Mouse (Mus musculus): ENCODE measurements around the gene Myl12a. TPM values are rescaled to one million over a fixed set of nuclear protein-coding genes. Genes with fewer than 3 reads are reported as not detected.

The Myl12a gene
- polyA plus RNA-seq, 1 experiment, result 3.5 TPM

- Histone ChIP-seq H3K4me3 (replicated peaks) (no peak overlapping the region), H3K9me3 (ENCODE audit: control insufficient read depth, low read length) (no peaks in the 10 kb centered on the region), H3K27me3 (ENCODE audit: control insufficient read depth) (no peaks in the 10 kb centered on the region), H3K36me3 (ENCODE audit: control insufficient read depth) (peaks cover 70% of the 10 kb centered on the region), H3K4me1 (ENCODE audit: control insufficient read depth) (peaks cover 34% of the 10 kb centered on the region)
- TF ChIP-seq GATA1 (IDR thresholded peaks at IDR 0.05; ENCODE audit: low read length) (no peak), TAL1 (IDR thresholded peaks at IDR 0.05; ENCODE audit: low read length) (no peak)
Observed at GRCm38 (mm10) chr17:70995551-70995950, 7.1 kb downstream of the Myl12a start.

GRCm38 (mm10) chr17:70994671-70995070, 8.0 kb downstream of the Myl12a start:
- Histone ChIP-seq H3K36me3 (ENCODE audit: control insufficient read depth) (peaks cover 65% of the 10 kb centered on the region), H3K27me3 (ENCODE audit: control insufficient read depth) (no peaks in the 10 kb centered on the region), H3K4me3 (replicated peaks) (no peak overlapping the region), H3K9me3 (ENCODE audit: control insufficient read depth, low read length) (no peaks in the 10 kb centered on the region), H3K4me1 (ENCODE audit: control insufficient read depth) (peaks cover 34% of the 10 kb centered on the region)
- TF ChIP-seq GATA1 (IDR thresholded peaks at IDR 0.05; ENCODE audit: low read length) (no peak), TAL1 (IDR thresholded peaks at IDR 0.05; ENCODE audit: low read length) (no peak)

GRCm38 (mm10) chr17:70993385-70993807, 9.3 kb downstream of the Myl12a start:
- TF ChIP-seq TAL1 (IDR thresholded peaks at IDR 0.05; ENCODE audit: low read length) (no peak), GATA1 (IDR thresholded peaks at IDR 0.05; ENCODE audit: low read length) (no peak)

GRCm38 (mm10) chr17:70992662-70993061, 10.0 kb downstream of the Myl12a start:
- peaks cover 55% of the 10 kb centered on the region for H3K36me3 ChIP-seq (ENCODE audit: control insufficient read depth)

More at GRCm38 (mm10) chr17:70993385-70993807, 9.3 kb downstream of the Myl12a start:
- Histone ChIP-seq H3K9me3 (ENCODE audit: control insufficient read depth, low read length) (no peaks in the 10 kb centered on the region), H3K36me3 (ENCODE audit: control insufficient read depth) (peaks cover 58% of the 10 kb centered on the region), H3K27me3 (ENCODE audit: control insufficient read depth) (no peaks in the 10 kb centered on the region), H3K4me3 (replicated peaks) (no peak overlapping the region), H3K4me1 (ENCODE audit: control insufficient read depth) (peaks cover 39% of the 10 kb centered on the region)

GRCm38 (mm10) chr17:70991706-70992625, 10.7 kb downstream of the Myl12a start:
- TF ChIP-seq TAL1 (IDR thresholded peaks at IDR 0.05; ENCODE audit: low read length) (no peak), GATA1 (IDR thresholded peaks at IDR 0.05; ENCODE audit: low read length) (no peak)
- Histone ChIP-seq H3K4me1 (ENCODE audit: control insufficient read depth) (peaks cover 34% of the 10 kb centered on the region), H3K27me3 (ENCODE audit: control insufficient read depth) (no peaks in the 10 kb centered on the region), H3K4me3 (replicated peaks) (peak overlapping the region; percentile 70), H3K9me3 (ENCODE audit: control insufficient read depth, low read length) (no peaks in the 10 kb centered on the region), H3K36me3 (ENCODE audit: control insufficient read depth) (peaks cover 52% of the 10 kb centered on the region)

More at GRCm38 (mm10) chr17:70992662-70993061, 10.0 kb downstream of the Myl12a start:
- H3K27me3 ChIP-seq (ENCODE audit: control insufficient read depth), result no peaks in the 10 kb centered on the region
- no peak for TF ChIP-seq TAL1 (IDR thresholded peaks at IDR 0.05; ENCODE audit: low read length)
- TF ChIP-seq GATA1 (IDR thresholded peaks at IDR 0.05; ENCODE audit: low read length), result no peak
- no peak overlapping the region for H3K4me3 ChIP-seq (replicated peaks)
- peaks cover 34% of the 10 kb centered on the region for H3K4me1 ChIP-seq (ENCODE audit: control insufficient read depth)
- no peaks in the 10 kb centered on the region for H3K9me3 ChIP-seq (ENCODE audit: control insufficient read depth, low read length)

GRCm38 (mm10) chr17:70990403-70991303, 12.0 kb downstream of the Myl12a start:
- H3K36me3 ChIP-seq (ENCODE audit: control insufficient read depth), result peaks cover 41% of the 10 kb centered on the region
- peak overlapping the region; percentile 70 for H3K4me3 ChIP-seq (replicated peaks)
- H3K27me3 ChIP-seq (ENCODE audit: control insufficient read depth), result no peaks in the 10 kb centered on the region
- peaks cover 34% of the 10 kb centered on the region for H3K4me1 ChIP-seq (ENCODE audit: control insufficient read depth)
- no peak for TF ChIP-seq GATA1 (IDR thresholded peaks at IDR 0.05; ENCODE audit: low read length)
- no peak for TF ChIP-seq TAL1 (IDR thresholded peaks at IDR 0.05; ENCODE audit: low read length)
- no peaks in the 10 kb centered on the region for H3K9me3 ChIP-seq (ENCODE audit: control insufficient read depth, low read length)

GRCm38 (mm10) chr17:70989991-70990390, 12.7 kb downstream of the Myl12a start:
- Histone ChIP-seq H3K4me1 (ENCODE audit: control insufficient read depth) (peaks cover 36% of the 10 kb centered on the region), H3K27me3 (ENCODE audit: control insufficient read depth) (no peaks in the 10 kb centered on the region), H3K9me3 (ENCODE audit: control insufficient read depth, low read length) (no peaks in the 10 kb centered on the region), H3K36me3 (ENCODE audit: control insufficient read depth) (peaks cover 39% of the 10 kb centered on the region), H3K4me3 (replicated peaks) (peak overlapping the region; percentile 70)
- TF ChIP-seq TAL1 (IDR thresholded peaks at IDR 0.05; ENCODE audit: low read length) (no peak), GATA1 (IDR thresholded peaks at IDR 0.05; ENCODE audit: low read length) (no peak)

- peaks cover 33% of the 10 kb centered on the region for H3K4me1 ChIP-seq (ENCODE audit: control insufficient read depth)
Observed at GRCm38 (mm10) chr17:70989430-70989829, 13.2 kb downstream of the Myl12a start.

More at GRCm38 (mm10) chr17:70989430-70989829, 13.2 kb downstream of the Myl12a start:
- Histone ChIP-seq H3K36me3 (ENCODE audit: control insufficient read depth) (peaks cover 33% of the 10 kb centered on the region), H3K4me3 (replicated peaks) (peak overlapping the region; percentile 70), H3K9me3 (ENCODE audit: control insufficient read depth, low read length) (no peaks in the 10 kb centered on the region), H3K27me3 (ENCODE audit: control insufficient read depth) (no peaks in the 10 kb centered on the region)
- TF ChIP-seq GATA1 (IDR thresholded peaks at IDR 0.05; ENCODE audit: low read length) (no peak), TAL1 (IDR thresholded peaks at IDR 0.05; ENCODE audit: low read length) (no peak)
